Mouse (Mus musculus): ENCODE measurements around the gene Shf.
"Not testable (repeated sequence)": the region's sequence is repeated elsewhere in the genome, so short reads cannot be mapped to it uniquely, and the experiment has no call there.

Gene Shf

GRCm38 (mm10) chr2:122348531-122349131 lies 20.3 kb downstream of the Shf start:
- peak; percentile 91 for DNase-seq

GRCm38 (mm10) chr2:122347257-122347656 lies 21.7 kb downstream of the Shf start:
- peak in 1 of 2 experiments; percentile 23 for DNase-seq

GRCm38 (mm10) chr2:122346164-122346563 lies 22.8 kb downstream of the Shf start:
- peak; percentile 17 to 31 for DNase-seq

- DNase-seq = peak; percentile 27 to 29
Measured at GRCm38 (mm10) chr2:122345106-122345893, 23.7 kb downstream of the Shf start.

GRCm38 (mm10) chr2:122337291-122337690 lies 31.7 kb downstream of the Shf start:
- no peak for DNase-seq

GRCm38 (mm10) chr2:122334170-122334569 lies 34.8 kb downstream of the Shf start:
- no peak for DNase-seq

- DNase-seq = no peak
Measured at GRCm38 (mm10) chr2:122332222-122332621, 36.7 kb downstream of the Shf start.

- not testable (repeated sequence) for DNase-seq
Measured at GRCm38 (mm10) chr2:122330317-122330716, 38.6 kb downstream of the Shf start.

GRCm38 (mm10) chr2:122327986-122328385 lies 41.0 kb downstream of the Shf start:
- DNase-seq = no peak

- DNase-seq = no peak
Measured at GRCm38 (mm10) chr2:122325361-122325760, 43.6 kb downstream of the Shf start.

GRCm38 (mm10) chr2:122324586-122324985 lies 44.4 kb downstream of the Shf start:
- DNase-seq = no peak

GRCm38 (mm10) chr2:122323960-122324359 lies 45.0 kb downstream of the Shf start:
- DNase-seq = no peak

- DNase-seq = no peak
Measured at GRCm38 (mm10) chr2:122317384-122317783, 51.6 kb downstream of the Shf start.

- DNase-seq = no peak
Measured at GRCm38 (mm10) chr2:122315372-122315771, 53.6 kb downstream of the Shf start, which contains the start of gene Duox1. Gene Duox1 (plus strand): TSS chr2:122315672.

- no peak for DNase-seq
Measured at GRCm38 (mm10) chr2:122313536-122313935, 55.4 kb downstream of the Shf start, which contains the start of gene Duoxa1. Gene Duoxa1 (minus strand): TSS chr2:122313730.

GRCm38 (mm10) chr2:122312722-122313417 lies 56.1 kb downstream of the Shf start:
- DNase-seq = peak; percentile 69 to 74

GRCm38 (mm10) chr2:122311561-122311960 lies 57.4 kb downstream of the Shf start:
- no peak for DNase-seq

GRCm38 (mm10) chr2:122309647-122310046 lies 59.3 kb downstream of the Shf start:
- no peak for DNase-seq

GRCm38 (mm10) chr2:122306184-122306583 lies 62.8 kb downstream of the Shf start:
- no peak for DNase-seq

GRCm38 (mm10) chr2:122305097-122305892 lies 63.7 kb downstream of the Shf start:
- no peak for DNase-seq

GRCm38 (mm10) chr2:122304544-122304943 lies 64.4 kb downstream of the Shf start:
- no peak for DNase-seq

- DNase-seq = peak; percentile 68 to 69
Measured at GRCm38 (mm10) chr2:122302574-122303241, 66.3 kb downstream of the Shf start.

Data from cerebellum, postnatal 36 days (tissue).